Mouse (Mus musculus) CD4-positive, CD25-positive, alpha-beta regulatory T cell, adult 2 months (primary cell): ENCODE measurements around the gene Cnpy3.

Experiments
- DNase-seq: peaks from one replicate; pipeline ENCODE4 v3.0.0-alpha.2; 2012; ENCODE audit warnings: low read depth, low spot score

Cnpy3 gene

DNA sequence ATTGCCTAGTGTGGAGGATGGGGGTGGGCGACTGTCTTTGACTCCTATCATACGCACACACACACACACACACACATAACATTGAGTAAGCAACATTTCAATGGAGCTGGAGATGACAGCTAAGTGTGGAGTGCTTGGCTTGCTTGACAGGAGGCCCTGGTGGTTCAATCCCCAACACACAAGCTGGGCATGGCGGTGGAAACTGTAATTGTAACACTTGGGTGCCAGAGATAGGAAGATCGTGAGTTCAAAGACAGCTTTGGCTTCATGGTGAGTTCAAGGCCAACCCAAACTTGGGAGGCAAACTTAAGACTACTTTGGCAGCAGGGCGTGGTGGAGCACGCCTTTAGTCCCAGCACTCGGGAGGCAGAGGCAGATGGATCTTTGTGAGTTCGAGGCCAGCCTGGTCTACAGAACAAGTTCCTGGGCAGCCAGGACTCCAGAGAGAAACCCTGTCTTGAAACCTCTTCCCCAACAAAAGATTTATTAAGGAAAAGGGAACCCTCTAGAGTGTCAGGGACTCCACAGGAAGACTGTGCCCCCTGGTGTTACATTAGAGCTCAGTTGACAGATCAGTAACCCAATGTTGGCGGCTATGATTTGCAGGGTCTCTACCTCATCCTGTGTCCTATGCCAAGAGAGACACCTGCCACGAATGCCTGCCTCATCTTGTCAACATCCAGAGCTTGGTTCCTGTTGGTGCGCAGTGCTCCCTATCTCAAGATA, 37.1 kb downstream of the Cnpy3 start:
- DNase-seq, result no peak

DNA sequence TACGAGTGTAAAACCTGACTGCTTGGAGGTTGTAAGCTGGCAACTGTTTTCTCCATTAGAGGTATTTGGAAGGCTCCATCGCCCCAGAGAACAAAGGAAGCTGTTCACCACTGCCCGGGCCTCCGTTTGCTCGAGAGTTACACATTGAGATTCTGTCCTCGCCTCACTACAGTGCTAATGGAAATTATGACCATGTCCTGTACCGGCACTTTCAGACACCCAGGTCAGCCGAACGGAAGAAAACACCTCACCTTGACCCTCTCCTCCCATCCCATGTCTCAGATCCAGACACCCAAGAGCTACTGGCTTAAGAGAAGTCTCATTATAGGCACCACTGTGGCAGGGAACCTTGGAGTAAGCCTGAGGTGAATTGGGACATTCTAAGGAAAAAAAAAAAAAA, 38.2 kb downstream of the Cnpy3 start:
- DNase-seq, result no peak

DNA sequence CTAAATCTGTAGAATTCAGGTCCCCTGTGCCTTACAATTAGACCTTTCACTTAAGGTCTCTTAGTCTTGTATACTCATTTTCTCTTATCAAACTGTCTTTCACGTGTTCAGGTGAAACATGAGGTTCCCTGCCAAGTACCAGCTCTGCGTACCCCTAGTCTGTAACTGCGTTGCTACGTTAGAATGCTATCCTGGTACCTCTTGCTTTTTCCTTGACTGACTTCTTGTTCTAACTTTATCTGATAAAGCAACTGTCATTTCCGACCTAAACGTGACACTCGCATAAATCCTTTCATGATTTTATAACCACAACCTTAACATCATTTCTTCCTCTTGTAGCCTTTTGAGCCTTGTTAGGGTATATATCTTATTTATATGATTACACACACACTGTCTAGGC, 39.6 kb downstream of the Cnpy3 start:
- peak; percentile 44 for DNase-seq

DNA sequence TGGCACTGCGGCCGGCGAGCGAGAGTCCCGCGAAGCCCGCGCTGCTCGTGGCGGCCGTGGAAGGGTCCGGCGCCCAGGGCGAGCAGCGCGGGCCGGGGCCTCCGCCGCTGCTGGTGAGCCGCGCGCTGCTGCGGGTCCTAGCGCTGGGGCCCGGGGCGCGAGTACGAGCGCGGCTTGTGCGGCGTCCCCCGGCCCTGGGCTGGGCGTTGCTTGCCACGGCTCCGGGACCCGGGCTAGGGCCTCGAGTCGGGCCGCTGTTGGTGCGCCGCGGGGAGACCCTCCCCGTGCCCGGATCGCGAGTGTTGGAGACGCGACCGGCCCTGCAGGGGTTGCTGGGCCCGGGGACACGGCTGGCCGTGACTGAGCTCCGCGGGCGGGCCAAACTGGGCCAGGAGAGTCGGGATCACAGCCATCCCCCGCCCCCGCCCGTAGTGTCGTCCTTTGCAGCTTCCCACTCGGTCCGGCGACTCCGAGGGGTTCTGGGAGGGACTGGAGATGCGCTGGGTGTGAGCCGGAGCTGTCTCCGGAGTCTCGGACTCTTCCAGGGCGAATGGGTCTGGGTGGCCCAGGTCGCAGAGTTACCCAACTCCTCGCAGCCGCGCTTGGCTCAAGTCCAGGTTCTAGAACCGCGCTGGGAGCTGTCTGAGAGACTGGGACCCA, 40.3 kb downstream of the Cnpy3 start:
- peak; percentile 33 for DNase-seq

DNA sequence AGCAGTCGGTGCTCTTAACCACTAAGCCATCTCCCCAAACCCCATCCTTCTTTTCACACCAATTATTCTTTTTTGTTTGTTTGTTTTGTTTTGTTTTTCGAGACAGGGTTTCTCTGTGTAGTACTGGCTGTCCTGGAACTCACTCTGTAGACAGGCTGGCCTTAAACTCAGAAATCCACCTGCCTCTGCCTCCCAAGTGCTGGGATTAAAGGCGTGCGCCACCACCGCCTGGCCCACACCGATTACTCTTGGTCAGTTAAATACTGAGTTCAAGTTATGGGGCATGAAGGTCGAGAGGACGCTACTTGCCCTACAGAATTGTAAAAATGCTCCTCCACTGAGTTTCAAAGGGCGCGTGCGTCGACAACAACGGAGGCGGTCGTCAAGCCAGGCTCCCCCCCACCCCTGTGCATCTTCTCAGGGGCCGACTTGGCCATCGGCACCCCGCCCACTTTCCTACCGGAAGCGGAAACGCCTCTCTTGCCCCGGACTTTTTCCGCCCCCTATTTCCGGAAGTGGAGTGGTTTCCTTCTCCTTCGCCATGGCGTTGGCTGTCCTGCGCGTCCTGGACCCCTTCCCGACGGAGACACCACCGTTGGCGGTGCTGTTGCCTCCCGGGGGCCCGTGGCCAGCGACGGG, 40.9 kb downstream of the Cnpy3 start, which contains the start of gene Pex6:
Gene Pex6, plus strand, starts transcription at position 505 of the 639 bp plus-strand sequence.
- peak; percentile 93 for DNase-seq

DNA sequence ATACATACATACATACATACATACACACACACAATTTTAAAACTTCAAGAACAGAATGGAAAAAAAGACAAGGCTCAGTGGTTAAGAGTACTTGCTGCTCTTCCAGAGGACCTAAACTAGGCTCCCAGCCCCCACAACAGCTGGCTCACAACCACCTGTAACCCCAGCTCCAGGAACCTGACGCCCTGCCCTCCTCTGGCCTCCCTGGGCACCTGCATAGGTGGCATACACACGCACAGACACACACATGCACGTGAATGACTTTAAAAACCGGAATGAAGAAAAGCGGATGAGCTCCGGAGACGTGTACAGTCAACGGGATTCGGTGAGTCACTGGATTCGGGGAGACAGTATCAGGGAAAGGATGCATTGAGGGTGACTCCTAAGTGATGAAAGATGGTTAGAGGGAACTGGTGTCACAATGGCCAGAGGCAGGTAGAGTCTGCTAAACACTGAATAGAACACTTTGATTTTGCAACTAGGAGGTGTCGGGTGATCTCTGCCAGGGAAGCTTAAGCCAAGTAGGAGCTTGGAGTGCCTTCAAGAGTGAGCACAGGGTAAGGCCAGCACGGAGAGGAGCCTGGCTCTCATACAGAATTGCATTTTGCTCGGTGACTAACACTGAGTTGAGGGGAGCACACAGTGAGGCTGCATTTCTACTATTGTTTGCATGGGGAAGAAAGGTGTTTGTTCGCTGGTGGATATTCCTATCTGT, 45.5 kb downstream of the Cnpy3 start:
- no peak for DNase-seq

DNA sequence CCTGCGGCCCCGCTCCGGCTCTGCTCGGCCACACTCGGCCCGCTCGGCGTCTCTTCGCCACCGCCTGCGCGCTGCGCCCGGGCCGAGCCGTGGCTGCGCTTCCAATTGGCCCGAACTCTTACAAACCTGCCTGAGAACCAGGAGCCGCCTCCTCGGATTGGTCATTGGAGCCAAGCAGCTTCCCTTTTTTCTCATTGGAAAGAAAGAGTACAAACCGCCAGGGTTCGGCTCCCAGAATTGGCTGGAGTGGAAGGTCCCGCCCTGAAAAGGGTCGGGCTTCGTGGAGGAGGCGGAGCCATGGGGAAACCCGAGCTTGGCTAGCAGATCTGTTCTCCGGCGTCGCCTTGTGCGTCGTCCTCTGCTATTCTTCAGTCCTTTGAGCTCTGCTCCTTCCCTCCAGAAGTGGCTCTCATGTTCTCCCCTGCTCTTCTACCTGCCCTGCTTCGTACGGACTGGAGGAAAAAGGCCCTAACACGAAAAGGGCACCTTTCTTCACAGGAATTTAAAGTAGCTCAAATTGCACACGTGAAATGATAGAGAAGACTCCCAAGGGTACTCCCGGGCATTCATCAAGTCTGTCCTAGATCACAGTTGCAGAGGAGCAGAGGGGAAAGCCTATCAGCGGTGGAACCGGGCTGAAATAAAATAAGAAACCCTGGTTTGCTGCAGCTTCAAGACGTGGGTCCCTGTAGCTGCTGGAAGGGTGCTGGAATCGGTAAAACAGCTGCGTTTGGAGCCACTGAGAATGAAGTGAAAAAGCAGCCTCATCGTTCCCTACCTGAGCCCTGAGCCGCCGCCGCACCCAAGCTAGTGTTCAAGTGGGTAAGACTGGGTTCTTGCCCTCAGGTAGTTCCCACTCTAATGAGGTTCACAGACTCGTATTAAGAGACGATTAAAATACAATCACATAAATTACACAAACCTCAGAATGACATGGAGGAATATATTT, 46.9 kb downstream of the Cnpy3 start, which contains the start of gene Ppp2r5d:
Gene Ppp2r5d, minus strand, starts transcription at position 225 of the 949 bp plus-strand sequence.
- DNase-seq, result peak; percentile 97

DNA sequence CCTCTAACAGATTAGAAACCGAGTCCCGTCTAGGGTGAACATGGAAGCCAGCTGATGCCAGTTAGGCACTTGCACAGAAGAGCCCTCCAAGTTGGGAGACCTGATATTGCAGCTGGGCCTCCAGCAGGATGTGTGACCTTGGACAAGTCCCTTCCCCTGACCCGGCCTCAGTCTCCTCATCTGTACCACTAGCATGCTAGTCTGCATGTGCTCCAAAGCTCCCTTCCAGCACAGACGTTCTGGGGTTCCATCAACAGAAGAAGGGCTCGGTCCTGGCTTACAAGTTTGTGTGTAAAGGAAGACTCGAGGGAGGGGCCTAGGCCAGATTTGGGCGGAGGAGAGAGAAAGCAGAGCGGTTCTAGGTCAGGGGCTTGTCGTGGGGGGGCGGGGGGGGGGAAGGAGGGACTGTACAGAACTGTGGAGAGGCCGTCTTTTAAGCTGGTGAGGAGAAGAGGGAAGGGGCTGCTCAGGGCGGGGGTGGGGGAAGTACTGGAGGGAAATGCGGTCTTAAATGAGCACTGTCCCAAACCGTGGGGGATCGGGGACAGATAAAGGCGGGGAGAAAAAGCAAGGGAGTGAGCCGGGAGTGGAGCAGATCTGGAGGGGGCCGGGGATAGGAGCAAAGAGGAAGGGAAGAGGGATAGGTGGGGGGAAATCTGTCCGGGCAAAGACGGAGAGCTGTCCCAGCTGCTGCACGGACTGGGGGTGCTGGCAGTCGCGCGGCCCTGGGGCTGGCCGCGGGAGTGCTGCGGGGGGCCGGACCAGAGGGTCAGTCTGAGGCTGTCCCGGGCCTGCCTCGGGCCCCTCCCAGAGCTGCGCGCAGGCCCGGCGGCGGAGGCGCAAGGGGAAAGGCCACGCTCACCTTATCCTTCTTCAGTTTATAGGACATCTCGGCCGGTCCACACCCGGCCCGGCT, 47.8 kb downstream of the Cnpy3 start:
- DNase-seq, result peak; percentile 48

DNA sequence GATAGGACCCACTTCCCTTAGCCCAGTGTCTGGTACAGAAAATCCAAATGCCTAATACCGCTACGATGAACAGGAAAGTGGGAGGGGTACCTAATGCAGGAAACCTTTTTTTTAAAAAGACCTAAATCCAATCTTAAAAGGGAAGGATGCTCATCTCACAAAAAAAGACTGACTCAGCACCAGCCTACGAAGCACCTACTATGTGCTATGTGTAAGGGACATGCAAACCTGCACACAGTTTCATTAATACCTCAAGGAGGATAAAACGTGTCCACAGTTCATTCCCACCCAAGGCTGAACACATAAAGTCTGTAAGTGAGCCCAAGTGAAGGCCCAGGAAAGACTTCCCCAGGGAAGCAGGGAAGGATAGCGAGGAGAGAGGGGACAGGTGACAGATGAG, 49.5 kb downstream of the Cnpy3 start:
- no peak for DNase-seq

DNA sequence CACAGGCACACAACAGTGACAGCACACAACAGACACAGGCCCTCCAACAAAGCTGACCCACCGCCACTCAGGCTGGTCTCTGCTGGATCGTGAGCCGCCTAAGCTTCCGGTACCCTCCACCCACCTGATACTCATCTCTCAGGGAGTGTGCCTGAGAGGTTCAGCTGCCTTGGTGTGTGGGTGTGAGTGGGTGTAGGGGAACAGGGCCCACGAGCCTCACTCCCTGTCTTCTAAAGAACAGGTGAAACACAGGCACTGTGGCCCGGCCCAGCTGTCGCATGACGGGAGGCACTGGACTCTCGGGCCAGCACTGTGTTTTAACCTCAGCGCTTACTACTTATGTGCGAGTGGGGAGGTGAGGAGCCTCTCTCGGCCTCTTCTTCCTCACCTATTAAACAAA, 49.9 kb downstream of the Cnpy3 start:
- peak; percentile 38 for DNase-seq

DNA sequence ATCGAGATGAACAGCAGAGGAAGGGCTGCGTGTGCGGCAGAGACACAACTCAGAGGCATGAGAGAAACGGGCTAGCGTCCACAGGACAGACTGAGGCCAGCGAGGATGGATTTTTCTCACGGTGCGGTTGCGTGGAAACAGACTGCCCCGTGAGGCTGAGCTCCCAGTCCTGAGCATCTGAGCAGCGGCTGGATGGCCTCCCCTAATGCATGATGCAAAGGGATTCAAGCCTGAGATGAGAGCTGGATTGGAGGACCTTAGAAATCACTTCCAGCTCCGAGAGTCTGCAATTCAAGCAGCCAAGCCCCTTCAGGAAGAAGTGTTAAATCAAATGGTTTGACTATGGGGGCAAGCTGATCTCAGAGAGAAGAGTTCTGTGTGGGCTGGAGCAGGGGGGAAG, 50.5 kb downstream of the Cnpy3 start:
- DNase-seq, result no peak

DNA sequence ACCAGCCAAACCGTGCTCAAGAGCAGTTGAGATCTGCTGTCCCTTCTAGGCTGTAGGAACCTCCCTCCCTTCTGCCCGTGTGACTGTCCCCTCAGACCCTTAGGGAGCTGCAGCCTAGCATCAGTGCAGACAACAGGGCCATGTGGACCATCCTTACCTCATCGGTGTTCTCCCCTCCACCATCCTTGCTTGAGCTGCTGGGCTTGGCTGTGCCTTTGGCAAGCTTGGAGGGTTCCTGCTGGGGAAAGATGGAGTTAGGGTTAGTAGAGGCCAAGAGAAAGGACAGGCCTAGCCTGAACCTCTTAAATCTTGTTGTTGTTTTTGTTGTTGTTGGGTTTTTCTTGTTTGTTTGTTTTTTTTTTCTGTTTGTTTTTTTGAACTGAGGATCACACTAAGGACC, 52.1 kb downstream of the Cnpy3 start:
- no peak for DNase-seq

DNA sequence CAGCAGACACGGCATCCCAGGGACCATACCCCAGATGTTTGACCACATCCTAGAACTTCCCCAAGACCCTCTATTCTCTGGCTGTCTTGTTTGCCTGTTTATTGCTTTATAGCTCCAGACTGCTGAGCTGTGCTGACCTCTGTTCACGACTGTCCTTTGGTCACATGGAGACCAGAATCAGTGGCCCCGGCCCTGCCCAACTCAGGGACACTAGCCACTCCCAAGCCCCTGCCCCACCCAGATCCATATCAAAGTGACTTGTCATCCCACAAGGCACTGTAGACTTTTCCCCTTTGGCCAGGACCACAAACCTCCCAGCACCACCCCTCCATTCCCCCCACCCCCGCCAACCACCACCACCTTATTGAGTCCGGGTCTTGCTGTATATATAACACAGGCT, 52.8 kb downstream of the Cnpy3 start:
- DNase-seq, result no peak

DNA sequence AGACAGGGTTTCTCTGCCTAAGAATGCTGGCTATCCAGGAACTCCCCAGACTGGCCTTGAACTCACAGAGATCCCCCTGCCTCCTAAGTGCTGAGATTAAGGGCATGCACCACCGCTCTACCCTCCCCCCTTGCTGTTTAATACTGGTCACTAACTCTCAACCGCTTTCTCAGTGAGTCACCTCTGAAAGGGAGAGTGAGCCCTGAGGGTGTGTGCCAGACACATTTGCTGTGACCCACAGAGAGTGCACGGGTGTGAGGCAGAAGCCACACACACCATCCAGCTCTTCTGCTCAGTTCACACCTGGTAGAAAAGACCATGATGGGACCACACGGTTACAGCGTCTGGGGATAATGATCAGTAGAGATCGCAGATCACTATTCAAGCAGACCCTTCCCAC, 53.5 kb downstream of the Cnpy3 start:
- DNase-seq, result no peak

DNA sequence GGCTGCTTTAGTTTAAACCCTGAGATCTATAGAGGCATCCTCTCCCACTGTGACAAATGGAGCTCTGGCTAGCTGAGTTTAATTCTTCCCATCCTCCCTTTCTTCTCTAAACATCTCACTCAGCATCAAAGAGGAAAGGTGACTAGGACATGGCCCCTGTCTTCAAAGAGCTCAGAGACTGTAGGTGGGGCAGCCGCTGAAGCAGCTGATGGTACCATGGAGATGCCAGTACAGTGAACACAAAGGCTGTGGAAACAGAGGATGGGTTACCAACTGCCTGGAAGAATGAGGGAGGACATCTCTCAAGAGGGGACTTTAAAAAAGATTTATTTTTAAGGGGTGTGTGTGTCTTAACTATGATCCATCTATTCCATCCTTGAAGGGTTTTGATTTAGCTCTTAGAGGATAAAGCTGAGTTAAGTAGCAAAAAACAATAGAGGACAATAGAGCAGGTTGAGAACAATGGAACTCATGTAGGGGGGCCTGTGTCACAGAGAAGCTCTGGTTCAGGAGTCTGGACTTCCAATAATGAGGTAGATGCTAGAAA, 57.4 kb downstream of the Cnpy3 start:
- DNase-seq, result no peak

DNA sequence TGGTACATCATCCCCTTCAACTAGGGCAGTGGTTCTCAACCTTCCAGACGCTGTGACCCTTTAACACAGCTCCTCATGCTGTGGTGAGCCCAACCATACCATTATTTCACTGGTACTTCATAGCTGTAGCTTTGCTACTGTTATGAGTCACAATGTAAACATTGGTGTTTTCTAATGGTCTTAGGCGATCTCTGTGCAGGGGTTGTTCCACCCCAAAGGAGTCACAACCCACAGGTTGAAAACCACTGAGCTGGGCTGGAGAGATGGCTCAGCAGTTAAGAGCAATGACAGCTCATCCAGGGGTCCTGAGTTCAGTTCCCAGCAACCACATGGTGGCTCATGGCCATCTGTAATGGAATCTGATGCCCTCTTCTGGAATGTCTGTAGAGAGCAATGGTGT, 60.6 kb downstream of the Cnpy3 start:
- DNase-seq, result no peak

DNA sequence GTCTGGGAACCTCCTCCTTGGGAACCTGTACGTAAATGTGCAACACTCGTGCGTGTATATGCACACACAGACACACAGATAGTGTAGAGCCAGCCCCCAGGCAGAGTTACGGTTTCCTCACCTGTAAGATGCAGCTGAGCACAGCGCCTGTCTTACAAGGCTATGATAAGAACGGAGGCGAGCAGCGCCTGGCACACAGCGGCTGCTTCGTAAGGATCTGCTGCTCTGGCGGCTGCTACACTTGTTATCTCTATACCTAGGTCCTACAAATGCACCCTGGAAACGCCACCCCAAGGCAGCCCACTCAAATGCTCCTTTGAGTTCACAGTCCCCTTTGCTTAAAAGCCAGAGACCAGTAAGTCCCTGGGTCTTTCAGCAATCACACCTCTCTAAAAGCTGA, 61.3 kb downstream of the Cnpy3 start:
- no peak for DNase-seq

DNA sequence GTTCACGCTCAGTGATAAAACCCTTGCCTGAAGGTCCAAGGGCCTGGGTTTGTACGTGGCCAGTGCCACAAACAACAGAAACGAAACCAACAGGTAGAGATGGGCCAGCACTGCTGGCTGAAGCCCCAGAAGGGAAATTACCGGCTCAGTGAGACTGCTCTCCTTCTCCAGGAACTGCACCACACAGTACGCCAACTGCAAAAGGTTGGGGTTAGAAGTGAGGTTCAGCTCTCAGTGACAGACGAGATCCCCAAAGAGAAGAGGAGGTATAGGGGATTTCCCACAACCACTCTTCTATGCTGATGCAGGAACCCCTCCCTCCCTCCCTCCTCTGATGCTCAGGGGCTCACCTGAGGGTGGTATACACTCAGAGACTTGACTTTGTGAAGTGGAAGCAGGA, 66.1 kb downstream of the Cnpy3 start:
- DNase-seq, result peak; percentile 70
